ENCODE assay signal across 26 mouse cellular contexts in the genomic region with DNA sequence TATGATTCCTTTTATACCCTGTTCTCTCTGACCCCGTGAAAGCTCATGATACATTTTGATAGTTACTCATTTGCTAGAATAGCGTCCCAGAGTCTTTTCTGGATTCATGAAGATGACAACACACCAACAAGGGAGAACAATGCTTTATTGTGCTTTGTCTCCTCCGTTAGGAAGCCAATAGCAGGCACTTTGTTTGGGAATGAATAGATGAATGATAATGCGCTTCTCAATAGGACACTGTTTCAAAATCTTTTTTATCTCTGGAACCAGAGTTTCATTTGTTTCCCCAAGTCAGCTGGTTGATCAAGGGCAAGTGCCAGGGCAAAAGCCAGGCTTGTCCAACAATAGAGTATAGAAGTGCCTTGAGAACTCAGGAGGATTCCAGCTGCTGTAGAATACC.
DNase-seq lines count a peak whose midpoint lies in the region; ATAC-seq and TF ChIP-seq lines count a peak whose summit lies in the region.
"Had no signal": no experiment of that assay in that cellular context is flagged by ENCODE, and none has a peak within 500 bp of the region (broad histone marks: within the 10 kb centered on the region; RNA-seq: fewer than 3 reads in every experiment).

No protein-coding gene starts in this region.

- no peak for TF ChIP-seq CTCF in layer of hippocampus, adult 2 months (conservative IDR thresholded peaks at IDR 0.05)

- no peak for ATAC-seq in megakaryocyte, adult 5-6 weeks (ENCODE audit: poor library complexity, severe bottlenecking)
- ATAC-seq: CD4-positive, CD25-positive, alpha-beta regulatory T cell, adult 4 months; forebrain, embryonic 15.5 days had no signal

- peak; percentile 19 for DNase-seq in embryo, embryonic 10.5 days (ENCODE audit: low spot score)
- DNase-seq in embryo, embryonic 10 days (ENCODE audit: low spot score) = no peak
- DNase-seq in layer of hippocampus, adult 2 months (ENCODE audit: low spot score in 2 of 2) = peak in 1 of 2 experiments; percentile 10
- DNase-seq in layer of hippocampus, postnatal 36 days = no peak
- DNase-seq in testis, postnatal 14 days (ENCODE audit: low spot score) = peak; percentile 21
- DNase-seq in testis, postnatal 10 days (ENCODE audit: low spot score) = no peak
- DNase-seq: adrenal gland, postnatal 36 days; cerebellum, adult 11 months; cerebellum, postnatal 36 days; gastrocnemius, postnatal 14 days; heart, adult 2 months; heart, postnatal 14 days; kidney, adult 2 months; lung, postnatal 36 days; midbrain, embryonic 14.5 days had no signal

- H3K4me3 ChIP-seq in layer of hippocampus, adult 2 months = no peak overlapping the region
- H3K4me3 ChIP-seq: embryonic facial prominence, embryonic 10.5 days; forebrain, embryonic 15.5 days; heart, adult 2 months; heart, embryonic 13.5 days; limb, embryonic 15.5 days; liver, embryonic 15.5 days; lung, embryonic 15.5 days; neural tube, embryonic 13.5 days had no signal

- H3K27ac ChIP-seq in layer of hippocampus, adult 2 months = peak overlapping the region; percentile 78
- H3K27ac ChIP-seq: embryonic facial prominence, embryonic 10.5 days; forebrain, embryonic 15.5 days; heart, adult 2 months; heart, embryonic 13.5 days; hindbrain, embryonic 14.5 days; kidney, postnatal 0 days; limb, embryonic 15.5 days; liver, embryonic 15.5 days; lung, embryonic 15.5 days; neural tube, embryonic 13.5 days had no signal

Comparison
In these comparisons a context has a peak if more than half of its experiments do, and no peak if none do; other contexts are left out.
1. DNase-seq: peak in embryo, embryonic 10.5 days (single experiment) and testis, postnatal 14 days (single experiment); none in embryo, embryonic 10 days (single experiment), layer of hippocampus, postnatal 36 days (0 of 2) and testis, postnatal 10 days (single experiment).